Comparison of ENCODE assay signal across 20 mouse cellular contexts in genomic region chr19:4571658-4572057, GRCm38 (mm10). TPM values are rescaled to one million over a fixed set of nuclear protein-coding genes. Genes with fewer than 3 reads are reported as not detected.
DNase-seq lines count a peak whose midpoint lies in the region; ATAC-seq and TF ChIP-seq lines count a peak whose summit lies in the region.
"Had no signal": no experiment of that assay in that cellular context is flagged by ENCODE, and none has a peak within 500 bp of the region (broad histone marks: within the 10 kb centered on the region; RNA-seq: fewer than 3 reads in every experiment).

No protein-coding gene starts in this region.

- H3K9ac ChIP-seq in MEL (ENCODE audit: control insufficient read depth, low read depth, low read length, poor library complexity, severe bottlenecking), result no peak overlapping the region
- no peak overlapping the region for H3K9ac ChIP-seq in liver, embryonic 16.5 days (ENCODE audit: low read depth, low read length)
- H3K9ac ChIP-seq: embryonic facial prominence, embryonic 15.5 days; heart, embryonic 13.5 days; lung, embryonic 14.5 days; midbrain, embryonic 12.5 days had no signal

- peaks cover 25 to 29% of the 10 kb centered on the region in 2 experiments for H3K4me1 ChIP-seq in MEL (ENCODE audit: control insufficient read depth in 1 of 2, insufficient read depth in 2 of 2, low read length in 2 of 2)
- peaks cover 57% of the 10 kb centered on the region for H3K4me1 ChIP-seq in liver, embryonic 16.5 days (ENCODE audit: control insufficient read depth, low read depth, low read length)
- H3K4me1 ChIP-seq: embryonic facial prominence, embryonic 15.5 days had no signal

- no peaks in the 10 kb centered on the region for H3K79me2 ChIP-seq in MEL (ENCODE audit: control insufficient read depth, insufficient read depth, low read length, poor library complexity)

- no peak for DNase-seq in layer of hippocampus, adult 2 months (ENCODE audit: low spot score in 2 of 2)
- DNase-seq in layer of hippocampus, adult 18-20 months (ENCODE audit: low spot score in 2 of 2), result no peak
- DNase-seq in MEL (ENCODE audit: low read depth, low spot score), result peak; percentile 54
- peak; percentile 17 for DNase-seq in MEL-GATA-1-ER (ENCODE audit: extremely low read depth, low read depth)
- DNase-seq in adrenal gland, postnatal 4 days (ENCODE audit: low spot score in 2 of 2), result no peak
- DNase-seq in right cerebral cortex, adult 18-20 months, result no peak
- DNase-seq: adrenal gland, postnatal 14 days; cerebellum, adult 9-11 months; gastrocnemius, postnatal 36 days; kidney, adult 8-10 months; kidney, postnatal 4 days; layer of hippocampus, postnatal 36 days; left cerebral cortex, postnatal 4 days; lung, embryonic 14.5 days; right cerebral cortex, postnatal 25 days had no signal

- H3K4me3 ChIP-seq in layer of hippocampus, adult 2 months, result no peak overlapping the region
- H3K4me3 ChIP-seq in MEL (ENCODE audit: control insufficient read depth in 1 of 2, insufficient read depth in 1 of 2, low read depth in 2 of 2, low read length in 2 of 2), result no peak overlapping the region
- no peak overlapping the region for H3K4me3 ChIP-seq in liver, embryonic 16.5 days (ENCODE audit: low read depth, low read length)
- H3K4me3 ChIP-seq: embryonic facial prominence, embryonic 15.5 days; heart, embryonic 13.5 days; midbrain, embryonic 12.5 days had no signal

- no peaks in the 10 kb centered on the region for H3K9me3 ChIP-seq in MEL (replicated peaks; ENCODE audit: insufficient read depth, low read length)
- H3K9me3 ChIP-seq in liver, embryonic 16.5 days (replicated peaks; ENCODE audit: control insufficient read depth, low read length), result no peaks in the 10 kb centered on the region
- H3K9me3 ChIP-seq: embryonic facial prominence, embryonic 15.5 days; heart, embryonic 13.5 days; midbrain, embryonic 12.5 days had no signal

- H3K36me3 ChIP-seq in MEL (ENCODE audit: control insufficient read depth in 1 of 2, insufficient read depth in 2 of 2, low read length in 2 of 2), result peaks cover 0 to 32% of the 10 kb centered on the region in 2 experiments; a peak in 2 of 4 replicates
- no peaks in the 10 kb centered on the region for H3K36me3 ChIP-seq in liver, embryonic 16.5 days (ENCODE audit: control insufficient read depth, insufficient read depth)
- H3K36me3 ChIP-seq: embryonic facial prominence, embryonic 15.5 days; heart, embryonic 13.5 days; midbrain, embryonic 12.5 days had no signal

- no peak for TF ChIP-seq POLR2A in MEL (IDR thresholded peaks at IDR 0.05; ENCODE audit: control insufficient read depth in 1 of 2, insufficient read depth in 1 of 2, low read depth in 1 of 2, low read length in 2 of 2, poor library complexity in 1 of 2)

- H3K27me3 ChIP-seq in MEL (ENCODE audit: control insufficient read depth in 1 of 2, insufficient read depth in 2 of 2, low read length in 2 of 2), result no peaks in the 10 kb centered on the region
- no peaks in the 10 kb centered on the region for H3K27me3 ChIP-seq in liver, embryonic 16.5 days (ENCODE audit: control insufficient read depth, insufficient read depth, low read depth, low read length)
- H3K27me3 ChIP-seq: embryonic facial prominence, embryonic 15.5 days; heart, embryonic 13.5 days had no signal

- no peak for ATAC-seq in liver, embryonic 16.5 days (ENCODE audit: low read depth)
- ATAC-seq: CD4-positive, CD25-positive, alpha-beta regulatory T cell, adult 4 months had no signal

- TF ChIP-seq RAD21 in MEL (IDR thresholded peaks at IDR 0.05; ENCODE audit: low read depth, low read length), result no peak

- no peak for TF ChIP-seq CTCF in layer of hippocampus, adult 2 months (conservative IDR thresholded peaks at IDR 0.05)
- TF ChIP-seq CTCF in MEL (IDR thresholded peaks at IDR 0.05 in 2 of 3, conservative IDR thresholded peaks at IDR 0.05 in 1 of 3; ENCODE audit: control insufficient read depth in 1 of 3, insufficient read depth in 1 of 3, low read depth in 2 of 3, low read length in 3 of 3, poor library complexity in 1 of 3, severe bottlenecking in 1 of 3), result no peak

- TF ChIP-seq EP300 in MEL (IDR thresholded peaks at IDR 0.05; ENCODE audit: low read depth in 1 of 2, low read length in 2 of 2), result 0 out of 4 replicates have a peak, but pooled peaks of 1 of the 2 experiments have one; percentile 19

- WGBS in liver, embryonic 16.5 days (ENCODE audit: insufficient replicate concordance), result 89% methylated on average over 1 of the region's 1 CpGs

- no peak overlapping the region for H3K4me2 ChIP-seq in liver, embryonic 16.5 days (ENCODE audit: low read depth, low read length)
- H3K4me2 ChIP-seq: embryonic facial prominence, embryonic 15.5 days; heart, embryonic 13.5 days; lung, embryonic 14.5 days; midbrain, embryonic 12.5 days had no signal

- H3K27ac ChIP-seq in layer of hippocampus, adult 2 months, result peak overlapping the region; percentile 19; the same call in 1 of the 2 replicates
- H3K27ac ChIP-seq in MEL (ENCODE audit: control insufficient read depth, low read depth, low read length), result no peak overlapping the region
- H3K27ac ChIP-seq in liver, embryonic 16.5 days (ENCODE audit: low read length), result peak overlapping the region; percentile 22
- H3K27ac ChIP-seq: embryonic facial prominence, embryonic 15.5 days; heart, embryonic 13.5 days; midbrain, embryonic 12.5 days had no signal

TF ChIP-seq in MEL, 35 proteins besides CTCF, POLR2A, EP300 and RAD21:
- peak; percentile 59; the same call in 1 of the 2 replicates for TF ChIP-seq ETS1 (IDR thresholded peaks at IDR 0.05; ENCODE audit: low read depth, low read length)
- no peak for TF ChIP-seq MEF2A (IDR thresholded peaks at IDR 0.05; ENCODE audit: extremely low read depth, insufficient replicate concordance, low read depth, low read length, poor library complexity, severe bottlenecking)
- TF ChIP-seq TBP (IDR thresholded peaks at IDR 0.05; ENCODE audit: low read depth, low read length), result 0 out of 2 replicates have a peak, but pooled peaks have one; percentile 17
- peak; percentile 84; the same call in 1 of the 2 replicates for TF ChIP-seq ELF1 (IDR thresholded peaks at IDR 0.05; ENCODE audit: low read depth, low read length)
TF ChIP-seq in MEL: peak in this region for 3.

RNA-seq across cellular contexts. Expression of gene Lrfn4, which starts 43.8 kb away (rescaled TPM):
- total RNA-seq in layer of hippocampus, adult 2 months (2021), result 10 to 100 TPM; 32.8 to 34.6 TPM
- 10 to 100 TPM; 35.2 to 35.6 TPM for total RNA-seq in layer of hippocampus, adult 18-20 months (2021)
- total RNA-seq in MEL (2012; rRNA removed), result 11.5 and 14.0 TPM in 2 replicates
- polyA plus RNA-seq in MEL (2012; ENCODE audit: insufficient read depth in 1 of 2, insufficient read length in 2 of 2, low read depth in 1 of 2, low replicate concordance in 2 of 2, missing spikeins in 1 of 2), result 10 to 100 TPM in 1 of 2 experiments, not detected in 1; 17.5 TPM
- 0.23 and 0.28 TPM in 2 replicates for polyA plus RNA-seq in liver, embryonic 16.5 days (2015; fragmentation: Nextera tagmentation; extraction: Ambion mirVana)
- total RNA-seq in adrenal gland, postnatal 4 days (2021), result 10 to 100 TPM; 15.8 to 20.0 TPM
- polyA plus RNA-seq: CD4-positive, CD25-positive, alpha-beta regulatory T cell, adult 4 months had no signal

RNA-seq across cellular contexts. Expression of gene Rce1, which starts 53.8 kb away (rescaled TPM):
- total RNA-seq in layer of hippocampus, adult 2 months (2021), result 10 to 100 TPM; 19.1 to 22.8 TPM
- 10 to 100 TPM; 23.1 to 28.3 TPM for total RNA-seq in layer of hippocampus, adult 18-20 months (2021)
- total RNA-seq in MEL (2012; rRNA removed), result 37.1 and 43.1 TPM in 2 replicates
- polyA plus RNA-seq in MEL (2012; ENCODE audit: insufficient read depth in 1 of 2, insufficient read length in 2 of 2, low read depth in 1 of 2, low replicate concordance in 2 of 2, missing spikeins in 1 of 2), result 10 to 100 TPM in 1 of 2 experiments, not detected in 1; 67.8 TPM
- 22.5 and 23.5 TPM in 2 replicates for polyA plus RNA-seq in liver, embryonic 16.5 days (2015; fragmentation: Nextera tagmentation; extraction: Ambion mirVana)
- 10 to 100 TPM; 35.7 to 39.5 TPM for total RNA-seq in adrenal gland, postnatal 4 days (2021)

Comparison
In these comparisons a context has a peak if more than half of its experiments do, and no peak if none do; other contexts are left out.
1. DNase-seq: peak in MEL (single experiment) and MEL-GATA-1-ER (single experiment); none in layer of hippocampus, adult 2 months (0 of 2), layer of hippocampus, adult 18-20 months (0 of 2), adrenal gland, postnatal 4 days (0 of 2) and right cerebral cortex, adult 18-20 months (single experiment).